Mouse (Mus musculus): Measurements from ENCODE around the gene Naa16.

Naa16 gene

GRCm38 (mm10) chr14:79280456-79280855 lies 110.1 kb downstream of the Naa16 start:
- no peak for ATAC-seq (ENCODE audit: insufficient number of reproducible peaks, low FRiP score, low TSS enrichment)

GRCm38 (mm10) chr14:79279494-79279893 lies 111.1 kb downstream of the Naa16 start:
- no peak for ATAC-seq (ENCODE audit: insufficient number of reproducible peaks, low FRiP score, low TSS enrichment)

- no peak for ATAC-seq (ENCODE audit: insufficient number of reproducible peaks, low FRiP score, low TSS enrichment)
Measured at GRCm38 (mm10) chr14:79278927-79279326, 111.7 kb downstream of the Naa16 start.

GRCm38 (mm10) chr14:79277922-79278321 lies 112.7 kb downstream of the Naa16 start:
- ATAC-seq (ENCODE audit: insufficient number of reproducible peaks, low FRiP score, low TSS enrichment) = no peak

GRCm38 (mm10) chr14:79275870-79276395 lies 114.6 kb downstream of the Naa16 start:
- no peak for ATAC-seq (ENCODE audit: insufficient number of reproducible peaks, low FRiP score, low TSS enrichment)

GRCm38 (mm10) chr14:79275441-79275840 lies 115.1 kb downstream of the Naa16 start:
- no peak for ATAC-seq (ENCODE audit: insufficient number of reproducible peaks, low FRiP score, low TSS enrichment)

Data from cerebellum, adult (tissue).